Mouse (Mus musculus): ENCODE measurements at regions not wholly inside any gene's neighbourhood (a gene's known extent, or its start where the extent isn't known, plus 50 kb on each side); places are given as distances from the start of the nearest gene placed in this dataset.

- intact Hi-C loops (cut with DNase I): no loop called here
These were observed 298.1 kb downstream of the Lyplal1 start for GRCm38 (mm10) chr1:185819044-185819443.

GRCm38 (mm10) chr1:185822241-185822640 is 294.9 kb downstream of the Lyplal1 start:
- intact Hi-C loops (cut with DNase I): no loop called here
- no peak for DNase-seq (ENCODE audit: low spot score in 2 of 2)

More at GRCm38 (mm10) chr1:185819044-185819443, 298.1 kb downstream of the Lyplal1 start:
- DNase-seq (ENCODE audit: low spot score in 2 of 2): no peak

- DNase-seq (ENCODE audit: low spot score in 2 of 2): no peak
- intact Hi-C loops (cut with DNase I): no loop called here
These were observed 293.9 kb downstream of the Lyplal1 start for GRCm38 (mm10) chr1:185823226-185823625.

GRCm38 (mm10) chr1:185823956-185824355 is 293.2 kb downstream of the Lyplal1 start:
- no peak for DNase-seq (ENCODE audit: low spot score in 2 of 2)
- intact Hi-C loops (cut with DNase I): no loop called here

GRCm38 (mm10) chr1:185827986-185828385 is 289.1 kb downstream of the Lyplal1 start:
- no peak for DNase-seq (ENCODE audit: low spot score in 2 of 2)
- intact Hi-C loops (cut with DNase I): no loop called here

GRCm38 (mm10) chr1:185828486-185828885 is 288.6 kb downstream of the Lyplal1 start:
- DNase-seq (ENCODE audit: low spot score in 2 of 2): no peak
- intact Hi-C loops (cut with DNase I): no loop called here

GRCm38 (mm10) chr1:185832059-185832458 is 285.1 kb downstream of the Lyplal1 start:
- intact Hi-C loops (cut with DNase I): no loop called here
- DNase-seq (ENCODE audit: low spot score in 2 of 2): no peak

- DNase-seq (ENCODE audit: low spot score in 2 of 2): no peak
- intact Hi-C loops (cut with DNase I): no loop called here
These were observed 282.9 kb downstream of the Lyplal1 start for GRCm38 (mm10) chr1:185834171-185834570.

GRCm38 (mm10) chr1:185836632-185837281 is 280.4 kb downstream of the Lyplal1 start:
- intact Hi-C loops (cut with DNase I): no loop called here
- peak; percentile 10 to 62 for DNase-seq (ENCODE audit: low spot score in 2 of 2)

- DNase-seq (ENCODE audit: low spot score in 2 of 2): peak; percentile 14 to 37
- intact Hi-C loops (cut with DNase I): no loop called here
These were observed 274.6 kb downstream of the Lyplal1 start for GRCm38 (mm10) chr1:185842481-185842880.

GRCm38 (mm10) chr1:185847161-185847560 is 269.9 kb downstream of the Lyplal1 start:
- intact Hi-C loops (cut with DNase I): no loop called here
- DNase-seq (ENCODE audit: low spot score in 2 of 2): peak; percentile 15 to 49

GRCm38 (mm10) chr1:185850590-185850989 is 266.5 kb downstream of the Lyplal1 start:
- no peak for DNase-seq (ENCODE audit: low spot score in 2 of 2)
- intact Hi-C loops (cut with DNase I): no loop called here

- DNase-seq (ENCODE audit: low spot score in 2 of 2): no peak
- intact Hi-C loops (cut with DNase I): no loop called here
These were observed 265.7 kb downstream of the Lyplal1 start for GRCm38 (mm10) chr1:185851262-185851893.

GRCm38 (mm10) chr1:185861692-185862091 is 255.4 kb downstream of the Lyplal1 start:
- intact Hi-C loops (cut with DNase I): no loop called here
- DNase-seq (ENCODE audit: low spot score in 2 of 2): no peak

GRCm38 (mm10) chr1:185865945-185866344 is 251.2 kb downstream of the Lyplal1 start:
- DNase-seq (ENCODE audit: low spot score in 2 of 2): no peak
- intact Hi-C loops (cut with DNase I): no loop called here

GRCm38 (mm10) chr1:185866612-185867011 is 250.5 kb downstream of the Lyplal1 start:
- no peak for DNase-seq (ENCODE audit: low spot score in 2 of 2)
- intact Hi-C loops (cut with DNase I): no loop called here

- DNase-seq (ENCODE audit: low spot score in 2 of 2): no peak
- intact Hi-C loops (cut with DNase I): no loop called here
These were observed 250.1 kb downstream of the Lyplal1 start for GRCm38 (mm10) chr1:185867018-185867417.

- intact Hi-C loops (cut with DNase I): no loop called here
- DNase-seq (ENCODE audit: low spot score in 2 of 2): no peak
These were observed 248.4 kb downstream of the Lyplal1 start for GRCm38 (mm10) chr1:185868721-185869120.

- intact Hi-C loops (cut with DNase I): no loop called here
These were observed 230.1 kb downstream of the Lyplal1 start for GRCm38 (mm10) chr1:185887031-185887430.

GRCm38 (mm10) chr1:185891814-185892213 is 225.3 kb downstream of the Lyplal1 start:
- DNase-seq (ENCODE audit: low spot score in 2 of 2): peak in 1 of 2 experiments; percentile 9
- intact Hi-C loops (cut with DNase I): no loop called here

More at GRCm38 (mm10) chr1:185887031-185887430, 230.1 kb downstream of the Lyplal1 start:
- no peak for DNase-seq (ENCODE audit: low spot score in 2 of 2)

GRCm38 (mm10) chr1:185893421-185893820 is 223.7 kb downstream of the Lyplal1 start:
- no peak for DNase-seq (ENCODE audit: low spot score in 2 of 2)
- intact Hi-C loops (cut with DNase I): no loop called here
